Mouse (Mus musculus) bone marrow macrophage, adult 2 months (primary cell): Measurements from ENCODE around the gene Gm11549.

ENCODE experiments used
- CTCF ChIP-seq: IDR thresholded peaks from 2 replicates; pipeline ENCODE4 v1.5.1; 2012; ENCODE audit warnings: low read depth, mild to moderate bottlenecking, low read length, moderate library complexity
- POLR2A ChIP-seq: IDR thresholded peaks from 2 replicates; pipeline ENCODE4 v1.6.1; 2012; ENCODE audit warnings: mild to moderate bottlenecking, low read depth, low read length, borderline replicate concordance

DNA sequence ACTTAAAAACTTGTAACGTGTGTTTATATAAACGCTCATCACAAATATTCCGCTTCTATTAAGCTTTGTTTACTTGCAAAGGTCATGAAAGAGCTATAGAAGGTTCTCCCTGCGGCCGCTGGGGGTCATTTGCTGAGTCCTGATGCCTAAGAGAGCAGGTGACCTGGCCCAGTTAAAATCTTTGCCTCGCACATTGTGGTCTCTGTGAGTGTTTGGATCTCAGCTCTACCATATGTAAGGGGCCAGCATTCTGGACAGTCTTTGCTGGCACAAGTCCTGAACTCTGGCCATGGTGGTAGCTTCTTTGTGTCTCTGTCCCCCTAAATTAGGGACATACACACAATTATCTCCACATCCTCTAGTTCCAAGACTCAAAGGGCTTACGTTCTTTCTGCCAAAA lies 11.1 kb upstream of the Gm11549 start:
- TF ChIP-seq CTCF: no peak
- no peak for TF ChIP-seq POLR2A
